Mouse (Mus musculus): ENCODE data around the gene Psmb8.

- TF ChIP-seq CTCF (IDR thresholded peaks at IDR 0.05; ENCODE audit: insufficient read depth, low read length) (no peak), POLR2A (IDR thresholded peaks at IDR 0.05; ENCODE audit: borderline replicate concordance, extremely low read depth, low read depth, low read length) (no peak)
Observed at GRCm38 (mm10) chr17:34188010-34188409, 9.5 kb upstream of the Psmb8 start.

All from lung, adult 2 months (tissue).